Mouse (Mus musculus) embryonic facial prominence, embryonic 14.5 days (tissue): Measurements from ENCODE around the gene Trim40. TPM values are rescaled to one million over a fixed set of nuclear protein-coding genes. Genes with fewer than 3 reads are reported as not detected.

Experiments used
- ATAC-seq: fragments of 200-750 bp; cut with Nextera tagmentation; 2 replicates; pipeline ENCODE4 v1.8.0; 2017; ENCODE audit warnings: low read depth, moderate number of reproducible peaks, moderate TSS enrichment
- DNase-seq: peaks from one replicate; pipeline ENCODE4 v3.0.0-alpha.2; 2015; ENCODE audit warnings: low spot score
- H3K27ac ChIP-seq: fragments of 300-500 bp; sonication (generic); replicated peaks from 2 replicates; pipeline ENCODE4 v1.5.1; 2014; ENCODE audit warnings: low read depth, mild to moderate bottlenecking, low read length, moderate library complexity
- H3K27me3 ChIP-seq: fragments of 300-500 bp; sonication (generic); replicated peaks from 2 replicates; pipeline ENCODE4 v1.6.1; 2014; ENCODE audit warnings: low read length; ENCODE audit not compliant: control insufficient read depth, insufficient read depth
- H3K36me3 ChIP-seq: fragments of 300-500 bp; sonication (generic); 2 replicates; pipeline ENCODE4 v1.6.1; 2014; ENCODE audit warnings: low read length, mixed read lengths; ENCODE audit not compliant: control insufficient read depth, insufficient read depth
- H3K4me1 ChIP-seq: fragments of 300-500 bp; sonication (generic); 2 replicates; pipeline ENCODE4 v1.6.1; 2014; ENCODE audit warnings: antibody characterized with exemption, low read length; ENCODE audit not compliant: control insufficient read depth, insufficient read depth
- H3K4me2 ChIP-seq: fragments of 300-500 bp; sonication (generic); 2 replicates; pipeline ENCODE4 v1.6.1; 2014; ENCODE audit warnings: low read depth, mild to moderate bottlenecking, low read length, moderate library complexity, mixed read lengths
- H3K4me3 ChIP-seq: fragments of 300-500 bp; sonication (generic); 2 replicates; pipeline ENCODE4 v1.5.1; 2014; ENCODE audit warnings: low read depth, mild to moderate bottlenecking, low read length
- H3K9ac ChIP-seq: fragments of 300-500 bp; sonication (generic); 2 replicates; pipeline ENCODE4 v1.6.1; 2014; ENCODE audit warnings: low read depth, mild to moderate bottlenecking, low read length, moderate library complexity, mixed read lengths
- H3K9me3 ChIP-seq: fragments of 300-500 bp; sonication (generic); 2 replicates; pipeline ENCODE4 v1.6.1; 2016; ENCODE audit warnings: low read length; ENCODE audit not compliant: control insufficient read depth
- WGBS: fragments of 180-500 bp; shearing (Covaris S2); extraction: QIAGEN DNeasy Blood & Tissue Kit; methylation state at CpG from one replicate; pipeline ENCODE4 v1.1.7; 2014; 5-methylcytosine and 5-hydroxymethylcytosine counted together
- polyA plus RNA-seq: library from polyadenylated mRNA; unstranded; fragments of >200 nt; fragmentation: Nextera tagmentation; extraction: Ambion mirVana; gene quantifications from 2 replicates; pipeline ENCODE4 v1.2.1, GENCODE M21; 2014

The Trim40 gene
- not detected in 2 replicates for polyA plus RNA-seq

DNA sequence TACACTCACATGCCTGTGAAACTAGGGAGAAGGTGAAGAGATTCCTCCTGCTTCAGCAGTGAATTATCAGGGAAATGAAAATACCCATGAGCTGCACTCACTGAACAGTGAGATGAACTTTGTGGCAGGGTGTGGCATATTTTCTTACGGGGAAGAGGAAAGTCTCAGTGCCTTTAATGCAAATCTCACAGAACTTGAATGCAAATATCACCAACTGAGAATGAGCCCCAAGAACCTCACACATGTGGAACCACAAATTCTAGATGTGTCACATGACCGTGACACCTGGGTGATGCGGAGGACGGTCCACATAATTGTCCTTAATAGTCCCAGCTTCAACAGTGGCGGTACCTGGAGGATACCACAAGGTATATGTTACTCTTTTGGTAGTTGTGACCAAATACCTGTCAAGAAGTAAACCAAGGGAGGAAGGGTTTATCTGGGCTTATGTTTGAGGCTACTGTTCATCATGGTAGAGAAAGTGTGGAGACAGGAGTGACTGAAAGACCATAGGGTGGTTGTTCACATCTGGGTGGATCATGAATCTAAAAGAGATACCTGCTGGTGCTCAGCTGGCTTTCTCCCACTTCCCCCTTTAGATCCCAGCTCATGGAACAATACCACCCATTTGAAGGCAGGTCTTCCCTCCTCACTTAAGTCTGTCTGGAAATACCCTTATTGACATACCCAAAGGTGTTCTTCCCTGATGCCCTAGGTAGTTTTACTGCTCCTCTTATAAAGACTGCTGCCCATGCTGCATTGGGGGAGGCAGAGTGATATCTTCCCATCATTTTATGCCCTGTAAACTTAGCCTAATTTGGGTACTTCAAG is at the start of gene Trim40:
Gene Trim40, minus strand, starts transcription at position 51 of the 831 bp plus-strand sequence.
- no peaks in the 10 kb centered on the region for H3K4me1 ChIP-seq
- H3K9me3 ChIP-seq: no peaks in the 10 kb centered on the region
- 80% methylated on average over 5 of the region's 5 CpGs for WGBS
- H3K4me2 ChIP-seq: no peak within 1 kb of the TSS
- no peak within 1 kb of the TSS for H3K27ac ChIP-seq
- H3K9ac ChIP-seq: no peak within 1 kb of the TSS
- no peak for DNase-seq
- no peaks in the 10 kb centered on the region for H3K36me3 ChIP-seq
- no peak for ATAC-seq
- no peak within 1 kb of the TSS for H3K4me3 ChIP-seq
- 0 out of 2 replicates have a peak, but pooled peaks cover 4% of the 10 kb centered on the region for H3K27me3 ChIP-seq

DNA sequence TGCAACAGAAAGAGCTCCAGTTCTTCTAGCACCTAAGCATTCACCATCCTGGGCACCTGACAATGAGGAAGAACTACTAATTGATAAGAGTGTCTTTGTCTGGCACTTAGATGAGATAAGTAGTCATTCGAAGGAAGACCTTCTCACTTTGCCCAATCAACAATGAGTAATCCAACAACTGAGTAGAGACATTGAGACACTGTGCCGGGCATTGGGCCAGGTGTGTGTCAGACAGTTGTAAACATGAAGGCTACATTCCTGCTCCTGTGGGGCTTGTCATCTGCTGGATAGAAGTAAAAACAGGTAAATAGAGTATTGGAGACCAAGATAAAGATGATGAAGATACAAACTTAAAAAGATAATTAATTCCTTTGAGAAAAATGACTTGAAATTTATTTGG is 48.1 kb upstream of the Trim40 start:
- H3K4me2 ChIP-seq: no peak overlapping the region
- WGBS: 79% methylated on average over 2 of the region's 2 CpGs
- no peak overlapping the region for H3K27ac ChIP-seq
- ATAC-seq (no peak), DNase-seq (no peak)
- H3K4me3 ChIP-seq: no peak overlapping the region
- H3K4me1 ChIP-seq: no peaks in the 10 kb centered on the region
- H3K9me3 ChIP-seq: no peaks in the 10 kb centered on the region
- no peak overlapping the region for H3K9ac ChIP-seq
- H3K27me3 ChIP-seq: peaks cover 33% of the 10 kb centered on the region
- no peaks in the 10 kb centered on the region for H3K36me3 ChIP-seq

DNA sequence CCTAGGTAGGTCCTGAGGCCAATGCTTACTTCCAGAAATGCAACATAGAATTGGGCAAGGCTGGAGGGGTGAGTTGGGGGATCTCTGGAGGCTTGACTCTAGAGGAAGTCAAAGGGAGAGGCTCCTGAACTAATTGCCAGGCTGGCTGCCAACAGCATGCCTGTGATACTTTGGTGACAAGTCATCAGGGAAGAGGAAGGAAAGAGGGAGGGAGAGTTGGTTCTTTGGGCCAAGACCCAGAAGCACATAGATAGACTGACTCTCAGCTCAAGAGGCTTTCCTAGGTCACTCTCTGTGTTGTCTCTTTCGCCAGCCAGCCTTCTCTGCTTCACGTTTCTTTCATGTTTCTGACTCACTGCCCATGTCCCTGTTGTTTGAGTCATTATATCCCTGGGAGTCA is 41.9 kb upstream of the Trim40 start:
- no peak overlapping the region for H3K9ac ChIP-seq
- no peak overlapping the region for H3K4me2 ChIP-seq
- H3K36me3 ChIP-seq: no peaks in the 10 kb centered on the region
- DNase-seq (no peak), ATAC-seq (no peak)
- no peaks in the 10 kb centered on the region for H3K27me3 ChIP-seq
- 67% methylated on average over 2 of the region's 2 CpGs for WGBS
- H3K4me3 ChIP-seq: no peak overlapping the region
- H3K4me1 ChIP-seq: no peaks in the 10 kb centered on the region
- H3K9me3 ChIP-seq: no peaks in the 10 kb centered on the region
- H3K27ac ChIP-seq: no peak overlapping the region

DNA sequence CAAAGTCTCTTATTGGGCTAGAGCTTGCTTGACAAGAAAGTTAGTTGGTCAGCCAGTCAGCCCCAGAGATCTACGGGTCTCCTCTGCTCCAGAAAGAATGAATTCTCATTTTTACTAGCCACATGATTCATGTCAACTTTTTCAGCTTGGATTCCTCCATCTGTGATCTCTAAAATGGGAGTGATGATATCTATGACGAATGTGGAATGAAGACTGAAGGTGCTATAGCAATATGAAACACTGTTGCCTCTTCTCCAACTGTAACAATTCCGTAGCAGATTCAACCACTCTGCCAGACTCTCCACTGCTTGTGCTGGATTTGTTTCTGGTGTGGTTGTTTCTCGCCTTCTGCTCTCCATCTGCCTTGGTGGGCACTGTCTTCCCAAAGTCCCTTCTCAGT is 41.2 kb upstream of the Trim40 start:
- H3K36me3 ChIP-seq: no peaks in the 10 kb centered on the region
- H3K4me2 ChIP-seq: no peak overlapping the region
- ATAC-seq (no peak), DNase-seq (no peak)
- H3K27me3 ChIP-seq: no peaks in the 10 kb centered on the region
- no peak overlapping the region for H3K9ac ChIP-seq
- H3K4me3 ChIP-seq: no peak overlapping the region
- H3K9me3 ChIP-seq: no peaks in the 10 kb centered on the region
- WGBS: 79% methylated on average over 4 of the region's 4 CpGs
- H3K4me1 ChIP-seq: no peaks in the 10 kb centered on the region
- H3K27ac ChIP-seq: no peak overlapping the region

DNA sequence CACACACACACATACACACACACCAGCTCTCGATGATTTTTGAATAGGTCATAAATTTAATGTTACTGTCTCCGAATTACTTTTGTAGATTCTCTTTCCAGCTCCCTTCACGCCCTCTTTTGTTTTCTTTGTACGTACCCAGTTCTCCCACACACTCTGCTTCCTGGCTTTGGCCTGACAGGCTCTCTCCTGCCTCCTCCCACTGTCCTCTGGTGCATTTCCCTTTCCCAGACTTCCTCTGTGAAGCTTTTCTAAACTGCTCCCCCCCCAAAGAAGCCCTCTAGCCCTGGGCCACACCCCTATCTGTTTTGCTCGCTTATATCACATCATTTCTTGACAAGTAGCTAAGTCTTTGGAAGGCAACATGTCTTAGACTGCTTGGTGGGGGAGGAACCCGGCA is 40.3 kb upstream of the Trim40 start:
- Histone ChIP-seq H3K27me3 (no peaks in the 10 kb centered on the region), H3K27ac (no peak overlapping the region), H3K9ac (no peak overlapping the region), H3K9me3 (no peaks in the 10 kb centered on the region), H3K4me1 (no peaks in the 10 kb centered on the region), H3K36me3 (no peaks in the 10 kb centered on the region), H3K4me3 (no peak overlapping the region), H3K4me2 (no peak overlapping the region)
- no peak for DNase-seq
- no peak for ATAC-seq
- 77% methylated on average over 6 of the region's 6 CpGs for WGBS

DNA sequence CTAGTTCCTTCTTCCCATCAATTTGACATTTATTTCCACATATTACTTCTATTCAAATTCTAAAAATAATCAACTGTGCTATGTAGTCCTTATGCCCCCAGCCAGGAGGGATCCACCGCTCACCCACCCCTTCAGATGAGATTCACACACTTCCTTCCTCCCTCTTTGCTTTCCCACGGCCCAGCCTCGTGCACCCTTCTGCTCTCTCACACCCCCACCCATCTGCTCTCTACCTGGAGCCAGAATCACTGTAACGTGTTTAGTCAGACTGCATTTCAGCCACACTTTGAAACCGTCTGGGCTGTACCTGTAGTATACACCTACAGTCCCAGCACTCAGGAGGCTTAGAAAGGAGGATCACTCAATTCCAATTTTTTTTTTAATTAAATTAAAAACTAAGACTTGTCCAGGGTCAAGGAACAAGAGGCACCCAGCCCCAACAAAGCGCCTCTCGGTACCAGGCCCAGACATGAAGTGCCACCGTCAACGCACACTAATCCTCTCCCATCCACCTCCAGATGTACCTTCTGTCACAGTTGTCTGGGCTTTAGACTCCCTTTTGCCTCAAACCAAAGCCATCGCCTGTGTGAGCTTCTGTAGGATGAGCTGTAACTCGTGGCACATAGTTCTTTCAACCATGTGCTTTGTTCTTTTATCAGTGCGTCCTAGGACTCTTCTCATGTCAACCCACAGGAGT is 39.5 kb upstream of the Trim40 start:
- no peaks in the 10 kb centered on the region for H3K9me3 ChIP-seq
- no peak overlapping the region for H3K4me3 ChIP-seq
- no peaks in the 10 kb centered on the region for H3K4me1 ChIP-seq
- no peaks in the 10 kb centered on the region for H3K36me3 ChIP-seq
- H3K27me3 ChIP-seq: no peaks in the 10 kb centered on the region
- ATAC-seq: no peak
- no peak overlapping the region for H3K9ac ChIP-seq
- DNase-seq: no peak
- no peak overlapping the region for H3K4me2 ChIP-seq
- H3K27ac ChIP-seq: no peak overlapping the region
- 72% methylated on average over 12 of the region's 12 CpGs for WGBS

DNA sequence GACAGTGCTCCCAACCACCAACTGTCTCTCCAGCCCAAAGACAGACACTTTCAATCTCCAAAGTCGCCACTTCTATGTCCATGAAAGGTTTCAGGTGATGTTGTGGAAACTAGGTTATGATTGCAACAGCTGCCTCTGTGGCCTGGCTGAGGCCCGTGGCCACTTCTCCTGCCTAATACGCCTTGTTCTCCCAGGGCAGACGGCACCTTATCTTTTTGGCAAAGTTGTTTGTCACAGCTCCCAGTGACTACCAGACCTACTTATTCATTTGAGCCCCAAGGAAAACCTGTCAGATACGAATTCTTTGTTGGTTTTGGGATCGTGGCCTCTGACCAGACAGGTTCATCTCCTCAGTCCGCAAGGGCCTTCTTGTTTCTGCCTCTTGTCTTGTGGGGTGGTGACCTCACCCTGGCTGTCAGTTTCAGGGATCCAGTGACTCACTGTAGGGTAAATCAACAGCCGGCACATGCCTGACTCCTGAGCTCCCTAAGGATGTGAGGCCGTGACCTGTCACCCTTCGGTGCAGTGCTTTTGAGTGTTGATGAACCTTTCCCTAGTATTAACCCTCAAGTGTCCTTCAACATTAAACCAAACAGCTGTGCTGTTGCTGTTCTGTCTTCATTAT is 37.7 kb upstream of the Trim40 start:
- no peak overlapping the region for H3K4me2 ChIP-seq
- WGBS: 46% methylated on average over 10 of the region's 10 CpGs
- no peak for ATAC-seq
- H3K9me3 ChIP-seq: no peaks in the 10 kb centered on the region
- no peak overlapping the region for H3K27ac ChIP-seq
- no peaks in the 10 kb centered on the region for H3K27me3 ChIP-seq
- H3K4me3 ChIP-seq: no peak overlapping the region
- no peaks in the 10 kb centered on the region for H3K4me1 ChIP-seq
- no peaks in the 10 kb centered on the region for H3K36me3 ChIP-seq
- no peak overlapping the region for H3K9ac ChIP-seq
- no peak for DNase-seq

DNA sequence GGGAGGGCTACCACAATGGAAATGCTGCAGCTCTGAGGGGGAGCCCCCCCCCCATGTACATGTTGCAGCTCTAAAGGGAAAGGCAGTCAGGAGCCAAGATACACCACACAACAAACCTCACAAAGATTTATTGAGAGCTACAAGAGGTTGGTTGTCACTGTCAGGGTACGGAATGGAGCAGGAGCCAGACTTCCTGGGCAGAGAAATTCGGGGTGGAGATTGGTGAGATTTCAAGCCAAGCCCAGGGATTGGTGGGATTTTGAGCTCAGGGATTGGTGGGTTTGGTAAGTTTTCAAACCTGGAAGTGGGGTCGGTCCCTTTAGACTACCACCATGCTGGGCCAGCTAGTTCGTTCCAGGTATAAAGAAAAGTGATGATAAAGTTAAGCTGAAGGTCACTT is 33.6 kb upstream of the Trim40 start:
- Histone ChIP-seq H3K4me3 (no peak overlapping the region), H3K36me3 (no peaks in the 10 kb centered on the region), H3K27me3 (no peaks in the 10 kb centered on the region), H3K4me2 (no peak overlapping the region), H3K4me1 (no peaks in the 10 kb centered on the region), H3K9me3 (no peaks in the 10 kb centered on the region), H3K27ac (no peak overlapping the region), H3K9ac (no peak overlapping the region)
- 64% methylated on average over 4 of the region's 4 CpGs for WGBS
- ATAC-seq: no peak
- DNase-seq: no peak
